Mouse (Mus musculus) T-helper 2 cell (primary cell): ENCODE measurements at regions not wholly inside any gene's neighbourhood (a gene's known extent, or its start where the extent isn't known, plus 50 kb on each side); places are given as distances from the start of the nearest gene placed in this dataset.

Experiments
- in situ Hi-C: fragments of 300-600 bp; cut with MboI, MseI; formaldehyde crosslinking; loops from one replicate; pipeline ENCODE4 v1.15.1; 2025; ENCODE audit warnings: high pct_unique_total_duplicates

DNA sequence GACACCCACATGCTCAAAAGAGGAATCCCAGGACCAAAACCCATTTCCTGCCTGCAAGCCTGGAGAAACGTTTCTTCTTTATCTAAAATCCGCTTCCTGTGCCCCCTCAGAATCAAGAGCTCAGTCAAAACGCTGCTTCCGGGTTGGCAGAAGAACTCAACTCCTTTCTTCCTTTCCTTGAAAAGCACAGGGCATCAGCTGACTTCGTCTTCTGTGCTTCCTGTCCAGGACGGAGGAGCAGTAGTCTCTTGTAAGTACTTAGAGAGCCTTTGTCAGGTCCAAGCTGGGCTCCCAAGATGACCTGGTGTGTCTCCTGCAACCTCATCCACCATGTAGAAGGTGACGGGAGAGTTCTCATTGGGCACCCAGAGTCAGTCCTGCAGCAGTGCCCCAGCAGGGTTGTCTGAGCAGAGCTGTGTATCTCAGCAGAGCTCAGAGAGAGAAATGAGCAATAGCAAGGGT lies 199.3 kb upstream of the 4930412O13Rik start:
- in situ Hi-C loops = loop anchor here (10.0 kb wide), 1 partner anchor 97 kb away; no protein-coding TSS in a partner anchor

DNA sequence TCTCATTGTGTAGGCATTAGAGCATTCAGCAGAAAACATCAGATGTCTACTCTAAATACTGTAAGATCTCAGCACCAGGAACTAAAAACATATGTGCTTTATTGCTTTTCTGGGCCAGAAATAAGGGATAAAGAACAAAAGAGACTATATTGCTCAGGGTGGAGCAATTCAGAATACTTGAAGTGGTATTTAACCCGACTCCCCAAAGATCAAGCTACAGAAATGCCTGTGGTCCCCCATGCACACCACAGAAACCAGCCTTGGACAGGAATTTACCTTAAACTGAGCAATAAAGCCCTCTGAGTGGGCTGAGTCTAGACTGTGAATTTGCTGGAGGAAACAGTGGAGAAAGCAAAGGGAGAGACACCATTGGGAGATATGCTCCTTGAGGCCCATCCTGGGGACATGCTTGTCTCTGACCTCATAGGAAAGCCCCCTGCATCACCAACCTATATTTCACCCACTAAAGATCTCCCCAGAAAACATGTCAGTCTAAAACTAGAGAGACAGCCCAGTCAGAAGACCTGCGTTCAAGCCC lies 197.3 kb upstream of the 4930412O13Rik start:
- in situ Hi-C loops = loop anchor here (10.0 kb wide), 1 partner anchor 99 kb away; no protein-coding TSS in a partner anchor

DNA sequence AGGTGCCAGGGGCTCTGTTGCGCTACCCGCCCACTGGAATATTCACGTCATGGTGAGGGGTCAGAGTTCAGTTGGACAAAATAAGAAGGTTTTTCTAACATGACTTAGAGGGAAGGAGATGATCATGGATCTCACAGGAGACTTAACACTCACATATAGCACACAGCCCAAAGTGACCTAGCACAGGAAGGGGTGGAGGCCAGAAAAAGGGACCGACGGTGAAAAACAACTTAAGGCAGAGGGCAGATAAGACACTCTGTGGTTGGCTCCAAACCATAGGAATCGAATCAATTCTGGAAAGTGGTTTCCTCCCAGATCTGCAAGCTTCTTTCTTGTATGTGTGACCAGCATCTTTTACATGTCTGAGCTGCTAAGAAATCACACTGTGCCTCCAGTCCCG lies 192.9 kb upstream of the 4930412O13Rik start:
- in situ Hi-C loops = loop anchor here (10.0 kb wide), 1 partner anchor 103 kb away; no protein-coding TSS in a partner anchor

DNA sequence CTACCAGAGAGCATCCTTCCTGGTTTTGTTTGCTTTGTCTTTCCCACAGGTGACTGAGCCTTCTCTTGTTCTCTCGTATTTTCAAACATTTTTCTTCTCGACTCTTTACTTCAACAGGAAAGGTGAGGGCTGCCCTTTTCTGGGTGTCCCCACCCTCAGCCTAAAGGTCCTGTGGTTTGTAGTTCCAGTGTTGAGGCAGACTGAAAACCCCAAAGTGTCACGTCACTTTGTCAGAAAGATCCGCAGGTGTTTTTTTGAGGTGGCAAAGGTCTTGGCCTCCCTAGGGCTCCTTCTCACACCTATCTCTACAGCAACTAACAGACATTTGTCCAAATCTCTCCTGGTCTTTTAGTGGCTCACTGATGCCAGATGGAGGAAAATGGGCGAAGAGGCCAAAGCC lies 191.5 kb upstream of the 4930412O13Rik start:
- in situ Hi-C loops = loop anchor here (10.0 kb wide), 1 partner anchor 105 kb away; no protein-coding TSS in a partner anchor

DNA sequence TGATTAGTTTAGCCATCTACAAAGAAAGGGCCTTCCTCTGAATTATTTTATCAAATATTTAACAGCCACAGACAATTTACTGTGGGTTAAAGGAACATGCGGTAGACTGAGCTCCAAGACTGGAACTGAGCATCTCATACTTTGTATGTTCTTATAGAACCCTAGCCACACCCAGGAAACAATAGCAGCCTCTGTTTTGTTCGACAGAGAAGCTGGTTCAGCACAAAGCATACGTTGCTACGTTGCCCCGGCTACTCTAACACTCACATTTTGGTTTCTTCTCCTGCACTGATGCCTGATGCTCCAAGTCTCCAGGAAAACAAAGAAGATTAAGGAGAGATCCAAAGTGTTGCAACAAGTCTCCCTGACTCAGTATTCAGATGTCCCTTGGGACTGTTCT lies 189.5 kb upstream of the 4930412O13Rik start:
- in situ Hi-C loops = no loop called here

DNA sequence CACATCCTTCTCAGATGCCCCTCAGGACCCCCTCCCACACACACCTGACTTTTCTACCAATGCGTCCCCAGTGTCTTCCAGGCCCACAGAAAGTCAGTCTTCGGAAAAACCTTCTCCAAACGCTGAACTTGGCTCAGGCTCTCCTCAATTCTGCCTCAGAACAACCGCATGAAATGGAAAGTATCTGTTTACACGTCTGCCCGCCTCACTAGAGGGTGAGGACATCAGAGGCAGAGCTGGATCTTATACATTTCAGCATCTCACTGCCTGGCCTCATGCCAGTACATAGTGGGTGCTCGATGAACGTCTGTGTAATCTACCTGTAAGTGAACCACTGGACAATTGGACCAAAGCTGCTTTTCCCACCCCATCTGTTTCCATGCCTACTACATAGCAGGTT lies 189.1 kb upstream of the 4930412O13Rik start:
- in situ Hi-C loops = no loop called here

DNA sequence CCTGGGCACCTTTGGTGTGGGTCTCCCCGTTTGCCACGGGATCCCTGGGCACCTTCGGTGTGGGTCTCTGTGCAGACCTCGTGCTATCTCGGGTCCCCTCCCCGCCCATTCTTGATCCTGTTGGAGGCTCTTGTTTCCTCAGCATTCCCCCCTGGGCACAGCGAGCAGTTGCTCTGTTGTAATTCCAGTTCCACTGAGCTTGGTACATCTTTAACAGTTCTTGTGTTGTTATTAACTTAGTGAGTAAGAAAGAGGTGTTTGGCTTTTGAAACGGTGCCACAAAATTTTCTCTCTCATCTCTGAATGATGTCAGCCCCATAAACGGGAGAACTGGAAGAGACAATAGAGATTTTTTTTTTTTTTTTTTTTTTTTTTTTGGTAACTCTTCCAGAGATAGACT lies 187.7 kb upstream of the 4930412O13Rik start:
- in situ Hi-C loops = no loop called here

DNA sequence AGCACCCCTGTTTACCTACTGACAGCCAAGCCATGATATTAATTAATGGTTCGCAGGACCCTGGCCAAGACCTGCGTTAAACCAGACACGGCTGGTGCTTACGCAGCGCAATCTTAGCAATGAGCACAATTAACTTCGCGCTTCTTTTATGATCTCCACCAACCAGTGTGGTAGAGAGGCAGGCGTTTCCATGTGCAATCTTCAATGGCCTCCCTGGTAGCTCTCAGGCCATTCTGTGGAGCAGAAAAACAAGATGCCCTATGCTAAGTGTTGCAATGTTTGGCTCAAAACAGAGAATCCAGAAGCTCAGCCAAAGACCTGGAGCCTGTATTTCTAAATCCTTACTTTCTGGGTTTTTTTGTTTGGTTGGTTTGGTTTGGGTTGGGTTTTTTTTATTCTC lies 186.9 kb upstream of the 4930412O13Rik start:
- in situ Hi-C loops = no loop called here

DNA sequence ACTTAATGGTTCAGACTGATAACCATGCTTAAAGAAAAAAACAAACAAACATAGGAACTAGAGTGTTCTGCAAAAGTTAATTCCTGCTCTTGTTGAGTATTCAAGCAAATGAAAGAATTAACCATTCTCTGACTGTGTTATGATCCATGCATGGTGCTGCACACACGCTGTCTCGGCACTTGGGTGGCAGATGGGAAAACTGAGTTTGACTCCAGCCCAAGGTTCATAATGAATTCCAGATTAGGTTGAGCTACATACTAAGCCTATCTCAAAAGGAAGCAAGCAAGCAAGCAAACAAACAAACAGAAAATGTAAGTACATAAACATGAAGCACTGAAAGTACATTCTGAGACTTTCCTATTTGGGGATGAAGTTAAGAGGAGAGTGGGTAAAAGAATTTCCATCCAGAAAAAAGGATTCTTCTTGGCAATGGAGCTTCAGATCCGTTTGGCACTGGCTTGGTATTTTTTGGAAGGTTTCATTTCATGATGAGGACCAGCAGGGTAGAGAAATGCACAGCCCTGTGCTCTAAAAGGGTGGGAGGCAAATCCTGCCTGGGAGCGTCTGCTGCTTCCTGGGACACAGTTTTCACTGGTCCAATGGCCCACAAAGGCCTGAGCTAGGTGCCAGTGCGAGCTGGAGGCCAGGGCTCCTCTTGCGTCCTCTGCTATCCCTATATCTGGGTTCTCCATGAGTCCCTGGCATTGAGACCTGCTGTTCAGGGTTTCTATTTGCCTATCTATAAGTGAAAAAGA lies 183.3 kb upstream of the 4930412O13Rik start:
- in situ Hi-C loops = no loop called here

DNA sequence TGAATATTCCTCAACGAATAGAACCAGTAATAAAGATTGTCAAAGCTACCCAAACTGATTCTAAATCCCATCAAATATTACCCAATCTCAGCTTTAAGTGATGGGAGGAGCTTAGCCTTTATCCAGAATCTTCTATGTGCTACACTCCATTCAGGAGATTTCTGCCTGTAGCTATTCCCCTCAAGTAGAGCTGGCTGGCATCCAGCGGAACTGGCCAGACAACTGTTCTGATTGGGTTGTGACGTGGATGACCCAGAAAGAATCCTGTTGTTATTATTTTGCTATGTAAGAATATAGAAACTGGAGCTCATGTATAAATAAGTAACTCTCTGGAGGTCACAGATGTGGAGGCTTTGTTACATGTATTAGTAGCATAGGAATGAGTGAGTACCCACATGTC lies 176.8 kb upstream of the 4930412O13Rik start:
- in situ Hi-C loops = no loop called here

DNA sequence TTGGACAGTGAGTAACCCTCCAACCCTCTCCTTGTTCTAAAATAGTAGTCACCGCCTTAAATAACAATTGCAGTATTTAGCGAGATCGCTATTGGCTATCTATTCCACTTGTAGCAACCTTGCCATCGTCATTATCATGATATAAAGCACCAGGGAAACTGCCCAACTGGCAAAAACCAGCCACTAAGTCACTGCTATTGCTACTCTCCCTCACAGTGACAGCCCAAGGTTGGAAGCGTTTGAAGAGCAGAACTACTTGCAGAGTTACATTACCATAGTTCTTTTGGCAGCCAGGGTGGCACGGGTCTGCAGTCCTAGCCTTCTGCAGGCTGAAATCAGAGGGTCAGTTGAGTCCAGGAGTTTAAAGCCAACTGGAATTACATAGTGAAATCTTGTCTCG lies 171.6 kb upstream of the 4930412O13Rik start:
- in situ Hi-C loops = no loop called here

DNA sequence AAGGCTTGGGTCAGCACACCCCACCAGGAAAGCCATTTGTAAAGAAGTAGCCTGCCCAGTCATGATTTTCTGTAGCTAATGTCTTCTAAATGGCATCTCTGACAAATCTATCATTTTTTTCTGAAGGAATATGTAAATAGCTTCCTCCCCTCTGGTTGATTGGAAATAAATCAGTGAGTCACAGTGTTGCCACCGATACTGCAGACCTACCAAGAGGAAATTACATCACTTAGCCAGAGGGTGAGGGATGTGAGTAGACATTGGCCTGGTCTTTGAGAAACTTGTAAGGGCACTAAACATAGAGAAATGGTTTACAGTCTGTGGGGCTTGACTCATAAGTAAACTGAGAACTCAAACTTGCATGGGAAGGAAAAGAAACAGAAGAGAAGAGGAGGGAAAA lies 163.1 kb upstream of the 4930412O13Rik start:
- in situ Hi-C loops = no loop called here

DNA sequence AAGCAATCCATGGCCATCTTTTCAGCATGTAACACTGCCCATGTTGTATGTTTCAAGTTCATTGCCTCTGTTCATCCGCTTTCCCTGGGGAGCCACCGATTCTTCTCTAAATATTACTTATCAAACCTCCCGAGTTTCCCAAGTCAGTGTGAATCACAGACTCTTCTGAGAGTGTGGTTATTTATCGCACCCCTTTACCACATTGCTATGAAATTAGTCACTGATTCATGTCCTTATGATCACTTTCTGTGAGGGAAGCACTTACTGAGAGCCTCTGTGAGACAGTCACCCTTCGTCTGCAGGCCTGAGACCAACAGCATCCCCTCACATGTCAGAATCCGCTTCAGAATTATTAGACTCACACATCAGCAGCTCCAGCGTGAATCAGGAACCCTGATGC lies 147.8 kb upstream of the 4930412O13Rik start:
- in situ Hi-C loops = no loop called here

DNA sequence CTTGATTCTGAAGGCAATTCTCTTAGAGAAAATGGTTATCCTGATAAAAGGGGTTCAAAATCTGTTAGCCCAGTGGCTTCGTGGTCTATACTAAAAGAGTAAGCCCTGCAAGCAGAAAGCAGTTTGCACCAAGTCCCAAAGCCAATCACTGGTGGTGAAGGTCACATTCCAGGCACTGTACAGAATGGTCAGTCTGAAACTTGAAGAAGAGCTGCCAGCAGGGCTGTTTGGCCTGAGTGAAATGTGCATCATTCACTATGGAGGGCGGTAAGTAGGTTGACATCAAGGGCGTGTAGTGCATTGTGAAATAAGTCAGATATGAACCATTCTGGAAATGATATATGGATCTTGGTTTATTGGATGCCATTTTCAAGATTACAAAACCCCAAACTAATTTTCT lies 136.9 kb upstream of the 4930412O13Rik start:
- in situ Hi-C loops = no loop called here

DNA sequence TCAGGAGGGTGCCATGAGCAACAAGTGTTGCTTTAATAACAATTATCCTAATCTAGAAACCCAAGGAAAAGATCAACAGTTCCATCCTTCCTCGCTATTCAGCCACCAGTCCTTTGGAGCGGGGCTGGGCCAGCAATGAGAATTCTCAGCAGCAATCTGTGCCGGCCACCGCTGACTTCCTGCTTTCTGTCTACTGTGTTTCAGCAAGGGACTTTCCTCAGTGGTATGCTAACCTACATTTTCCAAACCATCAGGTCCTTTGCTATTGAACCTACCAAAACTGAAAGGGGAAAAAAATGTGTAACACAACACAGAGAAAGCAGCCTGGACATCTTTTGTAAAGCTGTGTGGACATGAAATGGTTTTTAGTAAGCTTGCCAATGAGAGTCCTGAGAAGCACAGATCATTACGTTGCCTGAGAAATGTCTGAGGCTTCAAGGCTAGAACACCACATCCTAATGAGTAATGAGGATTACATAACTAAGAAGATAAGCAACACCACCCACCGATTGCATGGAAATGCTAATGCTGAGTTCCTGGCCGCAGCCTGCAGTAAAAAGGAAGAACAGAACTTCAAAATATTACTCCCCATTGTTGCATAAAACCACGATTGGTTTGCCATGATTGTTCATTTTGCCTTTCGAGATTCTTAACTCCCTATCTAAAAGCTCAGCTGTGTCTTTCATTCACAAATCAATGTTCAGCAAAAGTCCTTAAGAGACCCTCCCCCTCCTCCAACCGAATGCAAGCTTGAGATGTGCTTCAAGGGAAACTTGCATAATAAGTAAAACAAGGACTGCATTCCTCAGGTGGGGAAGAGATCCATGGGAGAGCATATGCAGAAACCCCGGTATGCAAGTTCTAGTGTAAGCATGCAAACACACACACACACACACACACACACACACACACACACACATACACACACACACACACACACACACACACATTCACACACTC lies 130.9 kb upstream of the 4930412O13Rik start:
- in situ Hi-C loops = no loop called here

DNA sequence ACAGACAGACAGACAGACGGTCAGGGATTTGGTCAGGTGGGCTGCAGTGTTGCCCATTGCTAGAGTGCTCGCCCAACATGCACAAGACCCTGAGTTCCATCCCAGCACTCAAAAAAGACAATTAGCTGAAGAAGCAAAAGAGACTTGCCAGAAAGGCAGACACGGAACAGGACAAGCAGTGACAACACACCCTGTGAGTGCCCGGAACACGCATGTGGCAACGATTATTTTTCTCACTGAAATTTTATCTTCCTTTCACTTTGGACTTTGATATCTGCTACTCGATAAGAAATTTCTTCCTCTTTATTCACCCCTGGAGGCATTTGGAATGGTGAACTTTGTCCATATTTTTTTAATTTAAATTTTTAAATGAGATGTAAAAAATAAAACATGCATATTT lies 127.4 kb upstream of the 4930412O13Rik start:
- in situ Hi-C loops = no loop called here

DNA sequence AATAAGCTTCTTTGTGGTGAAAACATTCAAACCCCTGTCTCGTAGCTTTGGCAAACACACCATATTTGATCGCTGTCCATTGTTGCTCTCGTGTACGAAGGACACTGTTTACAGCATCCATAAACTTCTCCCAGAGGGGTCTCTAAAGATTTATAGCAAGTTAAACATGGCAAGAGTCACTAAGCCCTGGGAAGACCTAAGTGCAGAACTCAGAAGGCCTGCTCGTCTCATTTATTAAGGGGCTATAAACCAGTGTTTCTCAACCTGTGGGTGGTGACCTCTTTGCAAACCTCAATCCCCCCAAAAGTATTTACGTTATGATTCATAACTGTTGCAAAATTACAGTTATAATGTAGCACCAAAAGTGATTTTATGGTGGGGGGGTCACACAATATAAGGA lies 126.9 kb upstream of the 4930412O13Rik start:
- in situ Hi-C loops = no loop called here

DNA sequence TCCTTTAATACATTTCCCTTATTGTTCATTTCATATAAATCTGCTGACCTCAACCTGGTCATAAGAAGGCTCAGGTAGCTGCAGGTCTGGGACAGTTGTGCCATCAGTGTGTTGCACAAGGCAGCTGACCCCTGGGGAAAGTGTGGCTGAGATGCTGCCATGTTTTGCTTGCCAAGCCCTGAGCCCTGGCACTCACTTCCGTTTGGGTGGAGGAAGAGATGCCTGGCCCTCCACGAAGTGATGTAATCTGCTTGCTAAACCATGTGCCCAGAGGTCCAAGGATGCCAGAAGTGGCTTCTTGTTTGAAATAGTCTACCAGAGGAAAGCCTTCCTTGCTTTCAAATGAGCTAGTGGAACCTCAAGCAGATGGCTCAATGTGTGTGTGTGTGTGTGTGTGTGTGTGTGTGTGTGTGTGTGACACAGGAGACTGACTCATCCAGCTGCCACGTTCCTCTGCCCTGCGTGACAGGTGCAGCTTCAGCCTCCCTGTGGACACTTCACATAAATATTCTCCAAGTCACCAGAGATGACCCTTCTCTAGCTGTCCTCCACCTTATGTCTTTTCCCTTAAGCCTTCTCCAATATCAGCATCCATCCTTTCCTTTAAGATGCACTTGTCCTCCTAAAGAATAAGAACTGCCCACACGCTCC lies 123.2 kb upstream of the 4930412O13Rik start:
- in situ Hi-C loops = no loop called here

DNA sequence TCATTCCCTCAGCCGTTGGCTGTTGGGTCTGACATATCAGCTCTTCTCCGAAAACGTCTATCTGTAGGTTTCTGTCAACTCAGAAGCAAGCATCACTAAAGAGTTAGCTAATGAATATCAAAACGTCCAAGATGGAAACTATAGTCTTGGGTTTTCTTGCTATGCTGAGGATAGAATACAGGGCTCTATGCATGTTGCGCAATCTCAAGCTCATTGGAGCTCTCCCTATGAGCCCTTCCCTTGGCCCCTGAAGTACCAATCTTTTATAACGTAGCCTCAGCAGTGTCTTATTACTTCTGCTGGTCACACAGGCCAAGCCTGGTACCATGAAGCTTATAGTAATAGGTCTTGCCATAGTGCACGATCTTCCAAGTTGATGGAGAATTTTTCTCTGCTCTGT lies 122.1 kb upstream of the 4930412O13Rik start:
- in situ Hi-C loops = no loop called here

DNA sequence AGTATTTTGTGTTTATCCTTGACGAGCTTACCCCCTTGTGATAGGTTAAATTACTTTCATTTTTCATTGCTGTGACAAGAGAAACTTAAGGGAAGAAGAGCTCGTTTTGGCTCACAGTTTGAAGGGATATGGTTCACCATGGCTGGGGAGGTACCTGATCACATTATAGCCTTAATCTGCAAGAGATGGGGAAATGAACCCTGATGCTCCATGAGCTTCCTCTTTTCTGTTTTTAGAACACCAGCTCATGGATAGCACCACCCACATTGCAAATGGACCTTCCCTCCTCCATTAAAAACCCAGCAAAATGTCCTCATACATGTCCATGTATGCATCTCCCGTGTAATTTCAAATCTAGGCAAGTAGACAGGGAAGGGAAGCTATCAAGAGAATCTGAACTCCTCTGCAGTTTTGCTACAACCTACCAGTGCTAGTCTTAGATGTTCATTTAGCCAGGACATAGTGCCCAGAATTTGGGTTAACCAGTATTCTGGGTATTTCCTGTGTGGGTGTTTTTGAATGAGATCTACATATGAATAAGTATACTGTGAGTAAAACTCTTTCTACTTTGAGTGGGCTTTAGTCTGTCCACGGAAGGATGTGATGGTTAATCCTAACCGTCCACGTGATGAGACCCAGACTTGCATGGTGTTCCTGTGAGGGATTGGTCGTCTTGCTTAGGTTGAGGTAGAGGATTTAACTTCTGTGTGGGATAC lies 121.5 kb upstream of the 4930412O13Rik start:
- in situ Hi-C loops = loop anchor here (10.0 kb wide), 1 partner anchor 1285 kb away; no protein-coding TSS in a partner anchor

DNA sequence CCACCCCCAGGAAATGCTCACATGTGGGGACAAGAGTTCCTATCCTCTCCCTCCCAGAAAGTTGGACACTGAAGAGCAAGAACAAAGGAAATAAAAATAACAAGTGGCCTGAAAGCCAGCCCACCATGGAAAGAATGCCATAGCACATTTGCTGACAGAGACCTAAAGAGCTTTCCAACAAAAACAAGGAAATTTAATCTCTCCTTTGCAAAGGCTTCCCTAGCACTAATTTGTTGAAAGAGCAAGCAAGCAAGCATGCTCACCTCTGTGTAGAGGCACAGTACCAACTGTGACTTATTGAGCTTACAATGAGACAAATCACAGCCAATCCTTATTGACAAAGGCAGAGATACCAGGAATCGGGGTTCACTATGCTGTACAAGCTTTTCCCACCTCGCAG lies 100.9 kb upstream of the 4930412O13Rik start:
- in situ Hi-C loops = loop anchor here (10.0 kb wide), 1 partner anchor 495 kb away; no protein-coding TSS in a partner anchor
